Mouse (Mus musculus): ENCODE data around the gene Gabpa. TPM values are rescaled to one million over a fixed set of nuclear protein-coding genes. Genes with fewer than 3 reads are reported as not detected.
A peak's percentile ranks its signal among the peaks of the same experiment; 100 is the strongest.

The Gabpa gene
- polyA plus RNA-seq, 1 experiment = 20.6 TPM

DNA sequence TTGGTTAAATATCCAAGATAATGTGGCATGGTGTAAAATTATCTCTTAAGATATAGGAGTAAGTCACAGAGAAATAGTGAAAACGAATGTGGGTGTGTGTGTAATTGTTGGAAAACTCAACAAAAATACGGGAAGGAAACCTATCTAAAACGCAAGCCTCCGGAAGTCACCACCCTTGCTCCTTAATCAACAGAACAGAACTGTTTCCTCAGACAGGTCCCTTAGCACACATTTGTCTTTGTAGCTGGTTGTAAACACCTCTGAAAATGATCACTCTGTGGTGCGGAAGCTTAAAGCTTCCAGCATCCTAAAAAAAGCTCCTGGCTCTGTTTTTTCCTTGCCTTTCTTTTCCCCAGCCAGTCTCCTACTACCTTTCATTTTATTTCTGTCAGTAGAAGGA lies 29.9 kb upstream of the Gabpa start:
- TF ChIP-seq CTCF (IDR thresholded peaks at IDR 0.05; ENCODE audit: control insufficient read depth, insufficient read depth, low read length) (no peak), POLR2A (IDR thresholded peaks at IDR 0.05; ENCODE audit: borderline replicate concordance, control insufficient read depth, low read depth, low read length) (no peak)
- WGBS = 30% methylated on average over 5 of the region's 5 CpGs
- H3K4me3 ChIP-seq (replicated peaks; ENCODE audit: control insufficient read depth, low read depth, low read length) = no peak overlapping the region
- no peak overlapping the region for H3K27ac ChIP-seq (ENCODE audit: control insufficient read depth, insufficient read depth, low read depth, low read length, poor library complexity)
- no peaks in the 10 kb centered on the region for H3K4me1 ChIP-seq (ENCODE audit: control insufficient read depth, insufficient read depth, low read length)

DNA sequence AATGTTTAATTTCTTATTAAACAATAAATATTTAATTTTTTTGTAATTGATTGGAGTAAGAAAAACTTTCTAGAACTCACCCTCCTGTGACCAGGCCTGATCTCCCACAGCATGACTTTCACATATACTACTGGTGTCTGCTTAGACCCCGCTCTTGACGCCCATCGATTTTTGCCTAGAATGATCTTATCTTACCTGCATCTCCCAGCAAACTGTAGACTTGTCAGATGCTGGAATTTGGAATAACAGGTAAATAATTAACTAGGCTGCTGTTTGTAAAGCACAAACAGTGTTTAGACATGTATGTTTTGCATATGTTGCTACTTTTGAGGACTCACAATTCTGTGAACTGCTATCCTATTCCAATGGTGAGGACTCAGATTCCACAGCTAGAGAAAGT lies 28.6 kb upstream of the Gabpa start:
- TF ChIP-seq POLR2A (IDR thresholded peaks at IDR 0.05; ENCODE audit: borderline replicate concordance, control insufficient read depth, low read depth, low read length) (no peak), CTCF (IDR thresholded peaks at IDR 0.05; ENCODE audit: control insufficient read depth, insufficient read depth, low read length) (no peak)
- H3K4me3 ChIP-seq (replicated peaks; ENCODE audit: control insufficient read depth, low read depth, low read length) = no peak overlapping the region
- H3K4me1 ChIP-seq (ENCODE audit: control insufficient read depth, insufficient read depth, low read length) = no peaks in the 10 kb centered on the region
- H3K27ac ChIP-seq (ENCODE audit: control insufficient read depth, insufficient read depth, low read depth, low read length, poor library complexity) = no peak overlapping the region
- 89% methylated on average over 3 of the region's 3 CpGs for WGBS

- H3K27ac ChIP-seq (ENCODE audit: control insufficient read depth, insufficient read depth, low read depth, low read length, poor library complexity) = no peak overlapping the region
- no peaks in the 10 kb centered on the region for H3K4me1 ChIP-seq (ENCODE audit: control insufficient read depth, insufficient read depth, low read length)
- no peak overlapping the region for H3K4me3 ChIP-seq (replicated peaks; ENCODE audit: control insufficient read depth, low read depth, low read length)
- WGBS = 88% methylated on average over 7 of the region's 7 CpGs
- TF ChIP-seq POLR2A (IDR thresholded peaks at IDR 0.05; ENCODE audit: borderline replicate concordance, control insufficient read depth, low read depth, low read length) (no peak), CTCF (IDR thresholded peaks at IDR 0.05; ENCODE audit: control insufficient read depth, insufficient read depth, low read length) (no peak)
Observed at GRCm38 (mm10) chr16:84807874-84808273, 26.9 kb upstream of the Gabpa start.

GRCm38 (mm10) chr16:84810254-84810653 lies 24.5 kb upstream of the Gabpa start:
- TF ChIP-seq CTCF (IDR thresholded peaks at IDR 0.05; ENCODE audit: control insufficient read depth, insufficient read depth, low read length) (no peak), POLR2A (IDR thresholded peaks at IDR 0.05; ENCODE audit: borderline replicate concordance, control insufficient read depth, low read depth, low read length) (no peak)
- Histone ChIP-seq H3K4me3 (replicated peaks; ENCODE audit: control insufficient read depth, low read depth, low read length) (no peak overlapping the region), H3K4me1 (ENCODE audit: control insufficient read depth, insufficient read depth, low read length) (no peaks in the 10 kb centered on the region; the same call in 1 of the 2 replicates), H3K27ac (ENCODE audit: control insufficient read depth, insufficient read depth, low read depth, low read length, poor library complexity) (no peak overlapping the region)
- 91% methylated on average over 1 of the region's 1 CpGs for WGBS

DNA sequence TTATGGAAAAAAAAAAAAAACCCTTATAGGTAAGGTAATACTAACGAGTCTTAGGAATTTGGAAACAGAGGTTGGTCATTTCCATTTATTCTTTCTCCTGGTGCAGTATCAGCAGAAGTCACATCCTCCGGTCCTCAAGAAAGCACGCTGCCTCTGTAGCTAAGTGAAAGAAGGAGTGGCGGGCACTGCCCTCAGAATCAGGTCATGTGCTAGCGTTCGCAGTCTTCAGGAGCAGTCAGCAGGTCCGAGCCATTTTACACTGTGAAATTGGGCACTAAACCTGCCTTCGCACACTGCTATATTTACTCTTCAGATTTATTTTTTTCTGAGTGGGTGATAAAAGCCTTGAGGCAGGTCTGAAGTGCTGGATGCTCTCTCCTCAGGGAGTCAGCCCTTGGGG lies 20.9 kb upstream of the Gabpa start:
- no peak overlapping the region for H3K4me3 ChIP-seq (replicated peaks; ENCODE audit: control insufficient read depth, low read depth, low read length)
- TF ChIP-seq POLR2A (IDR thresholded peaks at IDR 0.05; ENCODE audit: borderline replicate concordance, control insufficient read depth, low read depth, low read length) = no peak
- TF ChIP-seq CTCF (IDR thresholded peaks at IDR 0.05; ENCODE audit: control insufficient read depth, insufficient read depth, low read length) = no peak
- H3K4me1 ChIP-seq (ENCODE audit: control insufficient read depth, insufficient read depth, low read length) = no peaks in the 10 kb centered on the region; the same call in 1 of the 2 replicates
- 45% methylated on average over 8 of the region's 8 CpGs for WGBS
- no peak overlapping the region for H3K27ac ChIP-seq (ENCODE audit: control insufficient read depth, insufficient read depth, low read depth, low read length, poor library complexity)

DNA sequence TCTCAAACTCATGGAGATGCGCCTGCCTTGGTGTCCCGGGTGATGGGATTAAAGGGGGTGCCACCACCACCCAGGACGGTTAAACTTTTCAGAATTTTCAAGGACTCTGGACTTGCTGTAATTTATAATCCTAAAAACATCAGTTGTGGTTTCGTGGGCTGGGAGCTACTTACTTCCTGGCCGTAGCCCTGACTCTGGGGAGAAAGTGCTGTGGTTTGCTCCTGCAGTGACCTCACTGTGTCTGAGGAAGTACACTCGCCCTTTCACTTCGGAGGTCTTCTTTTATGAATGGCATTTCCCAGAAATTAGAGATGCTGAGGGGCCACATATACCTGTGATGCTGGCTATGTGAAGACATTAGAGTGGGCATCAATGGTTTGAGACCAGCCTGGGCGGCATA lies 20.2 kb upstream of the Gabpa start:
- 6% methylated on average over 8 of the region's 8 CpGs for WGBS
- Histone ChIP-seq H3K4me3 (replicated peaks; ENCODE audit: control insufficient read depth, low read depth, low read length) (peak overlapping the region; percentile 55), H3K27ac (ENCODE audit: control insufficient read depth, insufficient read depth, low read depth, low read length, poor library complexity) (no peak overlapping the region), H3K4me1 (ENCODE audit: control insufficient read depth, insufficient read depth, low read length) (no peaks in the 10 kb centered on the region; the same call in 1 of the 2 replicates)
- TF ChIP-seq CTCF (IDR thresholded peaks at IDR 0.05; ENCODE audit: control insufficient read depth, insufficient read depth, low read length) (no peak), POLR2A (IDR thresholded peaks at IDR 0.05; ENCODE audit: borderline replicate concordance, control insufficient read depth, low read depth, low read length) (no peak)

GRCm38 (mm10) chr16:84817423-84817822 lies 17.3 kb upstream of the Gabpa start:
- no peak overlapping the region for H3K27ac ChIP-seq (ENCODE audit: control insufficient read depth, insufficient read depth, low read depth, low read length, poor library complexity)
- H3K4me3 ChIP-seq (replicated peaks; ENCODE audit: control insufficient read depth, low read depth, low read length) = no peak overlapping the region
- H3K4me1 ChIP-seq (ENCODE audit: control insufficient read depth, insufficient read depth, low read length) = no peaks in the 10 kb centered on the region; the same call in 1 of the 2 replicates
- 27% methylated on average over 7 of the region's 7 CpGs for WGBS
- TF ChIP-seq CTCF (IDR thresholded peaks at IDR 0.05; ENCODE audit: control insufficient read depth, insufficient read depth, low read length) (no peak), POLR2A (IDR thresholded peaks at IDR 0.05; ENCODE audit: borderline replicate concordance, control insufficient read depth, low read depth, low read length) (no peak)

- TF ChIP-seq CTCF (IDR thresholded peaks at IDR 0.05; ENCODE audit: control insufficient read depth, insufficient read depth, low read length) (no peak), POLR2A (IDR thresholded peaks at IDR 0.05; ENCODE audit: borderline replicate concordance, control insufficient read depth, low read depth, low read length) (no peak)
- Histone ChIP-seq H3K4me1 (ENCODE audit: control insufficient read depth, insufficient read depth, low read length) (no peaks in the 10 kb centered on the region), H3K4me3 (replicated peaks; ENCODE audit: control insufficient read depth, low read depth, low read length) (no peak overlapping the region), H3K27ac (ENCODE audit: control insufficient read depth, insufficient read depth, low read depth, low read length, poor library complexity) (no peak overlapping the region)
- WGBS = 60% methylated on average over 6 of the region's 6 CpGs
Observed at GRCm38 (mm10) chr16:84825009-84825408, 9.7 kb upstream of the Gabpa start.

DNA sequence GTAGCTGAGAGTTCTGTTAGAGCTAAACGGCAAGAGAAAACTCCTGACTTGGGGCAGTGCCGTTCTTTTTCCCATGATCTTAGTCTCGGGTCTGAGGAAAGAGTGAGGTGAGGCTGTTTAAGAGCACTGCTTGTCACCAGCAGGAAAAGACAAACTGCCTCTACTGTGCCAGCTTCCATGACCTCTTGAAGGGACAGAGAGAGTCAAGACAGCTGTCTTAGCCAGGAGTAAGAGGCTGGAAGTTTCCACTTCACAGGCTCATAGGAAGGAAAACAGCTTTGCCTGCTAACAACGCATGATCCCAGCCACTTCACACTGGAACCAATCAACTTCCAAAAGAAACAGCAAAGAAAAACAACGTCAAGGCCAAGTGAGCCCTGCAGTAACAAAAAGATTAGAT lies 3.0 kb upstream of the Gabpa start:
- TF ChIP-seq CTCF (IDR thresholded peaks at IDR 0.05; ENCODE audit: control insufficient read depth, insufficient read depth, low read length) (no peak), POLR2A (IDR thresholded peaks at IDR 0.05; ENCODE audit: borderline replicate concordance, control insufficient read depth, low read depth, low read length) (no peak)
- no peak overlapping the region for H3K27ac ChIP-seq (ENCODE audit: control insufficient read depth, insufficient read depth, low read depth, low read length, poor library complexity)
- H3K4me3 ChIP-seq (replicated peaks; ENCODE audit: control insufficient read depth, low read depth, low read length) = no peak overlapping the region
- WGBS = 82% methylated on average over 5 of the region's 5 CpGs
- H3K4me1 ChIP-seq (ENCODE audit: control insufficient read depth, insufficient read depth, low read length) = peaks cover 2% of the 10 kb centered on the region; the same call in 1 of the 2 replicates

All from bone marrow, adult 2 months (tissue).